Mouse (Mus musculus) E14TG2a.4 (cell line): ENCODE measurements around the gene Becn1.

Source experiments
- CTCF ChIP-seq: conservative IDR thresholded peaks from 2 replicates; pipeline ENCODE4 v1.5.1; 2014; ENCODE audit warnings: low read length
- NANOG ChIP-seq: IDR thresholded peaks from 2 replicates; pipeline ENCODE4 v1.6.1; 2014; ENCODE audit warnings: borderline replicate concordance, low read length, mixed read lengths
- POU5F1 ChIP-seq: IDR thresholded peaks from 2 replicates; pipeline ENCODE4 v1.6.1; 2014; ENCODE audit warnings: low read length, borderline replicate concordance

DNA sequence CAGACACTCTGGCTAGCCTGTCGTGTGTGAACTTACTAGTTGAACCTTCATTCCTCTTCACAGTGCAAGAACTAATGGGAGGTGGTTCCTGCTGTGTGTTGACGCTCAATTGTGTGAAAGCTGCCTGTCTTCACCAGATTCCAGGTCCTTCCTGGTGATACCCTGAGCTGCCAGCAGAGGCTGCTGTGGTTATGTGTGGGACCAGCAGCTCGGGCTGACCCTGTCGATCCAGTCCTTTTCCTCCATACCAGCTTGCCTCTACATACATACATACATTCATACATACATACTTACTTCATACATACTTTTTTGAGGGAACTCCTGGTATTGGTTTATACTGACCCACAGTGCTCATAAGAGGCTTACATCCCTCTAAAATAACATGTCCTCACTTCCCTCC is 21.5 kb upstream of the Becn1 start:
- TF ChIP-seq CTCF: peak; percentile 92
- no peak for TF ChIP-seq POU5F1
- no peak for TF ChIP-seq NANOG
